Mouse (Mus musculus) liver, embryonic 14.5 days (tissue): ENCODE results near the gene Snx6. TPM values are rescaled to one million over a fixed set of nuclear protein-coding genes. Genes with fewer than 3 reads are reported as not detected.
"Not testable (repeated sequence)": the region's sequence is repeated elsewhere in the genome, so short reads cannot be mapped to it uniquely, and the experiment has no call there.

Experiments
- ATAC-seq: fragments of 200-750 bp; cut with Nextera tagmentation; 2 replicates; pipeline ENCODE4 v1.8.0; 2017; ENCODE audit warnings: moderate number of reproducible peaks, mild to moderate bottlenecking, moderate library complexity; ENCODE audit not compliant: insufficient read depth
- DNase-seq, 3 experiments: peaks; one replicate each; pipeline ENCODE4 v3.0.0-alpha.2; 2012 to 2013; ENCODE audit warnings: low read depth in 3 of 3, low spot score in 3 of 3
- H3K27ac ChIP-seq: fragments of 300-500 bp; sonication (generic); 2 replicates; pipeline ENCODE4 v1.5.1; 2014; ENCODE audit warnings: moderate library complexity, mild to moderate bottlenecking, control low read depth, inconsistent platforms
- H3K27me3 ChIP-seq: fragments of 300-500 bp; sonication (generic); 2 replicates; pipeline ENCODE4 v1.6.1; 2014; ENCODE audit warnings: mild to moderate bottlenecking, low read length, moderate library complexity; ENCODE audit not compliant: control insufficient read depth, insufficient read depth
- H3K36me3 ChIP-seq: fragments of 300-500 bp; sonication (generic); replicated peaks from 2 replicates; pipeline ENCODE4 v1.6.1; 2014; ENCODE audit warnings: low read depth; ENCODE audit not compliant: control insufficient read depth, insufficient read depth
- H3K4me1 ChIP-seq, 2 experiments: fragments of 200-500 bp in 1 of 2; fragments of 300-500 bp in 1 of 2; sonication (generic) in 1 of 2; replicated peaks; 2 replicates each; pipeline ENCODE4 v1.6.1; 2012 to 2014; ENCODE audit warnings: antibody characterized with exemption in 1 of 2, inconsistent platforms in 1 of 2, low read length in 1 of 2; ENCODE audit not compliant: control insufficient read depth in 2 of 2, insufficient read depth in 2 of 2
- H3K4me2 ChIP-seq: fragments of 300-500 bp; sonication (generic); 2 replicates; pipeline ENCODE4 v1.6.1; 2014; ENCODE audit warnings: low read depth, mild to moderate bottlenecking, control low read depth, moderate library complexity
- H3K4me3 ChIP-seq, 2 experiments: fragments of 200-500 bp in 1 of 2; fragments of 300-500 bp in 1 of 2; sonication (generic) in 1 of 2; 2 replicates each; pipeline ENCODE4 v1.5.1; 2012 to 2014; ENCODE audit warnings: low read depth in 2 of 2, low read length in 2 of 2, mild to moderate bottlenecking in 2 of 2, control low read depth in 1 of 2, inconsistent platforms in 1 of 2, moderate library complexity in 1 of 2; ENCODE audit not compliant: insufficient read depth in 1 of 2
- H3K9ac ChIP-seq: fragments of 300-500 bp; sonication (generic); replicated peaks from 2 replicates; pipeline ENCODE4 v1.6.1; 2014; ENCODE audit warnings: mild to moderate bottlenecking, control low read depth, moderate library complexity
- H3K9me3 ChIP-seq: fragments of 300-500 bp; sonication (generic); 2 replicates; pipeline ENCODE4 v1.6.1; 2016; ENCODE audit warnings: low read length, mixed read lengths; ENCODE audit not compliant: control insufficient read depth
- CTCF ChIP-seq: IDR thresholded peaks from 2 replicates; pipeline ENCODE4 v1.5.1; 2016; ENCODE audit warnings: antibody characterized with exemption, low read depth, control low read depth
- EP300 ChIP-seq: IDR thresholded peaks from 2 replicates; pipeline ENCODE4 v1.6.1; 2016; ENCODE audit warnings: antibody characterized with exemption, low read depth
- WGBS: fragments of 180-500 bp; shearing (Covaris S2); extraction: QIAGEN DNeasy Blood & Tissue Kit; methylation state at CpG from one replicate; pipeline ENCODE4 v1.1.7; 2014; ENCODE audit not compliant: insufficient replicate concordance; 5-methylcytosine and 5-hydroxymethylcytosine counted together
- polyA plus RNA-seq, 2 experiments: library from polyadenylated mRNA; depleted of rRNA in 1 of 2; stranded (reverse) in 1 of 2; unstranded in 1 of 2; fragments of >200 nt; fragmentation: Nextera tagmentation in 1 of 2; extraction: Ambion mirVana in 1 of 2; gene quantifications; 2 replicates each; pipeline versions ENCODE4 v1.2.1 to v1.2.3; 2012 to 2014

Gene Snx6
- polyA plus RNA-seq, 2 experiments, result 17.4 to 46.1 TPM

- no peaks in the 10 kb centered on the region for H3K9me3 ChIP-seq
- no peak overlapping the region for H3K4me3 ChIP-seq
- ATAC-seq, result no peak
- H3K4me2 ChIP-seq, result no peak overlapping the region
- 71% methylated on average over 17 of the region's 18 CpGs for WGBS
- peaks cover 0 to 7% of the 10 kb centered on the region in 2 experiments; a peak in 2 of 4 replicates for H3K4me1 ChIP-seq
- no peaks in the 10 kb centered on the region for H3K36me3 ChIP-seq
- no peak overlapping the region for H3K9ac ChIP-seq
- DNase-seq, result no peak
- TF ChIP-seq CTCF (no peak), EP300 (no peak)
- no peaks in the 10 kb centered on the region for H3K27me3 ChIP-seq
- no peak overlapping the region for H3K27ac ChIP-seq
Observed at GRCm38 (mm10) chr12:54835608-54836570, 40.4 kb upstream of the Snx6 start.

GRCm38 (mm10) chr12:54834925-54835447 lies 39.5 kb upstream of the Snx6 start:
- Histone ChIP-seq H3K4me1 (peaks cover 0 to 7% of the 10 kb centered on the region in 2 experiments; a peak in 2 of 4 replicates), H3K9ac (no peak overlapping the region), H3K9me3 (no peaks in the 10 kb centered on the region), H3K27ac (no peak overlapping the region), H3K36me3 (no peaks in the 10 kb centered on the region), H3K27me3 (no peaks in the 10 kb centered on the region), H3K4me3 (peak overlapping the region; percentile 33 to 53), H3K4me2 (peak overlapping the region; percentile 51)
- WGBS, result 3% methylated on average over 11 of the region's 11 CpGs
- DNase-seq (peak in 2 of 3 experiments; percentile 9 to 27), ATAC-seq (peak; percentile 47; the same call in 1 of the 2 replicates)
- TF ChIP-seq EP300 (no peak), CTCF (no peak)

GRCm38 (mm10) chr12:54833856-54834399 lies 38.4 kb upstream of the Snx6 start:
- WGBS, result 55% methylated on average over 9 of the region's 9 CpGs
- peaks cover 0 to 7% of the 10 kb centered on the region in 2 experiments; a peak in 2 of 4 replicates for H3K4me1 ChIP-seq
- no peaks in the 10 kb centered on the region for H3K27me3 ChIP-seq
- H3K36me3 ChIP-seq, result no peaks in the 10 kb centered on the region
- no peak overlapping the region for H3K4me2 ChIP-seq
- H3K4me3 ChIP-seq, result no peak overlapping the region
- ATAC-seq, result no peak
- no peak overlapping the region for H3K9ac ChIP-seq
- no peak for DNase-seq
- H3K27ac ChIP-seq, result no peak overlapping the region
- TF ChIP-seq EP300 (no peak), CTCF (no peak)
- H3K9me3 ChIP-seq, result no peaks in the 10 kb centered on the region

- WGBS, result 59% methylated on average over 1 of the region's 1 CpGs
- not testable (repeated sequence) for H3K27me3 ChIP-seq, H3K27ac ChIP-seq, H3K9me3 ChIP-seq, H3K4me2 ChIP-seq, ATAC-seq, DNase-seq, H3K4me3 ChIP-seq, H3K4me1 ChIP-seq, H3K9ac ChIP-seq, H3K36me3 ChIP-seq
Observed at GRCm38 (mm10) chr12:54831927-54832326, 36.4 kb upstream of the Snx6 start.

- H3K27ac ChIP-seq, result no peak overlapping the region
- H3K36me3 ChIP-seq, result no peaks in the 10 kb centered on the region
- no peak overlapping the region for H3K4me3 ChIP-seq
- ATAC-seq (no peak), DNase-seq (peak; percentile 44 to 55 (median 47))
- no peaks in the 10 kb centered on the region for H3K27me3 ChIP-seq
- no peak overlapping the region for H3K4me2 ChIP-seq
- H3K9ac ChIP-seq, result no peak overlapping the region
- WGBS, result 10% methylated on average over 6 of the region's 6 CpGs
- peaks cover 0 to 6% of the 10 kb centered on the region in 2 experiments; a peak in 2 of 4 replicates for H3K4me1 ChIP-seq
- H3K9me3 ChIP-seq, result no peaks in the 10 kb centered on the region
- TF ChIP-seq CTCF (peak; percentile 92), EP300 (no peak)
Observed at GRCm38 (mm10) chr12:54830574-54830973, 35.1 kb upstream of the Snx6 start.
